Mouse (Mus musculus) liver, embryonic 14.5 days (tissue): ENCODE data around the gene Rpp21.

ENCODE experiments used
- CTCF ChIP-seq: IDR thresholded peaks from 2 replicates; pipeline ENCODE4 v1.5.1; 2016; ENCODE audit warnings: antibody characterized with exemption, low read depth, control low read depth
- EP300 ChIP-seq: IDR thresholded peaks from 2 replicates; pipeline ENCODE4 v1.6.1; 2016; ENCODE audit warnings: antibody characterized with exemption, low read depth

DNA sequence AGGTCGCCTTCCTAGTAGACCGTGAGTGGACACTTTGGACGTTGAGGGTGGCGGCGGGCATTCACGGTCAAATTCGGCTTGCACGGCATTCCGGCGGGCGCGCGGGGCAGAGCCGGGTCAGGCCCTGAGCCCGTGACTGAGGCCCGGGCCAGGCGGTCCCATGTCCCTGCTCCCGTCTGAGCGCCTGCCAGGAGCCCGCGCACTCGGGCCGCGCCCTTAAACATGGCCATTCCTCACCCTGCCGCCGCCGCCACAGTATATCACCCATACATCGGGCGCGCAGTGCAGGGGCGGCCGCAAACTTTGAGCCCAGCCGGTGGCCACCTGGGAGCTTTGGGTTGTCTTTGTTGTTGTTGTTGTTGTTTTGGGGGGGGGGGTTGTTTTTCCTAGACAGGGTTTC, 9.0 kb downstream of the Rpp21 start:
- no peak for TF ChIP-seq CTCF
- TF ChIP-seq EP300, result no peak
